9 mouse cellular contexts compared by ENCODE assay signal in the genomic region with DNA sequence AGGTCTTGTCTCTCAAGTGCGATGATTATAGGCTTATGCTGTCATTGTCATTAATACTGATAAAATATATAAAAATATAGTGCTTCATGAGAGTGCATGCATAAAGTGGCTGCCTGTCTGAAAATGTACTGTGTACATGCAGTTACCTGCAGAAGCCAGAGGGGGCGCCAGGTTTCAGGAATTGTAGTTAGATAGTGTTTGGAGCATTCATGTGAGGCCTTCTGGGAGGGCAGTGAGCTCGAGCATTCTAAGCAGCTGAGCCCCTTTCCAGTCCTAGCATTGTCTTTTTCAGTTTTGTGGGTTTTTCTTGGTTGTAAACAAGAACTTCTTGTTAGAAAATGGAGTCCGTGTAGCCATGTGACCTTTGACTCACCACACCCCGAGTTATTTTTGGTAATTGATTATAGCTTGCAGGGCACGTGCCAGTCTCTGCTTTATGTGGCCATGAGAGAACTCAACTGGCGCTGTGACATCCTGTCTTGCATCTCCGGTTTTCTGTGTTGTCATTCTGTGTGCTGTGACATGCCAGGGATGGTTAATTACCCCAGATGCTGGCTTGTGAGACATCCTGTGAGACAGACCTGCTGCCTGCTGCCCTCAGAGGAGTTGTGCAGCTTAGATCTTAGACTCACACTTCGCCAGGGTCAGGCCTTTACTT. TPM values are rescaled to one million over a fixed set of nuclear protein-coding genes. Genes with fewer than 3 reads are reported as not detected.
DNase-seq lines count a peak whose midpoint lies in the region; ATAC-seq and TF ChIP-seq lines count a peak whose summit lies in the region.
"Had no signal": no experiment of that assay in that cellular context is flagged by ENCODE, and none has a peak within 500 bp of the region (broad histone marks: within the 10 kb centered on the region; RNA-seq: fewer than 3 reads in every experiment).

No protein-coding gene starts in this region.

- no peak overlapping the region for H3K4me3 ChIP-seq in heart, postnatal 0 days (ENCODE audit: low read depth, low read length)
- no peak overlapping the region for H3K4me3 ChIP-seq in testis, adult 2 months (ENCODE audit: control insufficient read depth, low read depth, low read length)
- no peak overlapping the region for H3K4me3 ChIP-seq in embryonic facial prominence, embryonic 10.5 days
- H3K4me3 ChIP-seq: embryonic facial prominence, embryonic 15.5 days had no signal

- ATAC-seq in heart, postnatal 0 days (ENCODE audit: insufficient read depth, low read depth): no peak
- ATAC-seq in frontal cortex, adult (ENCODE audit: low TSS enrichment): no peak

- peaks cover 89% of the 10 kb centered on the region for H3K36me3 ChIP-seq in heart, postnatal 0 days (replicated peaks; ENCODE audit: control insufficient read depth, insufficient read depth, low read length)
- no peaks in the 10 kb centered on the region for H3K36me3 ChIP-seq in testis, adult 2 months (ENCODE audit: control insufficient read depth, insufficient read depth, low read length)
- peaks cover 94% of the 10 kb centered on the region for H3K36me3 ChIP-seq in embryonic facial prominence, embryonic 10.5 days (replicated peaks)

- H3K4me1 ChIP-seq in heart, postnatal 0 days (ENCODE audit: control insufficient read depth, insufficient read depth): no peaks in the 10 kb centered on the region
- H3K4me1 ChIP-seq in testis, adult 2 months (ENCODE audit: control insufficient read depth, insufficient read depth, low read length): no peaks in the 10 kb centered on the region
- no peaks in the 10 kb centered on the region for H3K4me1 ChIP-seq in embryonic facial prominence, embryonic 10.5 days
- H3K4me1 ChIP-seq: embryonic facial prominence, embryonic 15.5 days had no signal

- TF ChIP-seq POLR2A in testis, adult 2 months (IDR thresholded peaks at IDR 0.05; ENCODE audit: control insufficient read depth, low read depth, low read length): no peak

- DNase-seq in heart, postnatal 0 days (ENCODE audit: low spot score): peak; percentile 29
- no peak for DNase-seq in heart, adult 8-10 months (ENCODE audit: low spot score)
- DNase-seq in testis, postnatal 14 days (ENCODE audit: low spot score): no peak
- peak; percentile 40 for DNase-seq in embryonic facial prominence, embryonic 10.5 days (ENCODE audit: low spot score)
- peak; percentile 60 for DNase-seq in retina, postnatal 1 day
- DNase-seq in ovary, postnatal 36 days (ENCODE audit: low spot score): no peak

- H3K27me3 ChIP-seq in heart, postnatal 0 days (ENCODE audit: control insufficient read depth, insufficient read depth, low read length): no peaks in the 10 kb centered on the region
- no peaks in the 10 kb centered on the region for H3K27me3 ChIP-seq in testis, adult 2 months (ENCODE audit: control insufficient read depth, insufficient read depth, low read length)
- H3K27me3 ChIP-seq in embryonic facial prominence, embryonic 10.5 days (replicated peaks; ENCODE audit: low read depth, poor library complexity, severe bottlenecking): no peaks in the 10 kb centered on the region
- H3K27me3 ChIP-seq: embryonic facial prominence, embryonic 15.5 days had no signal

- no peaks in the 10 kb centered on the region for H3K9me3 ChIP-seq in heart, postnatal 0 days (replicated peaks; ENCODE audit: control insufficient read depth, low read length)
- H3K9me3 ChIP-seq in embryonic facial prominence, embryonic 10.5 days: no peaks in the 10 kb centered on the region
- H3K9me3 ChIP-seq: embryonic facial prominence, embryonic 15.5 days had no signal

- TF ChIP-seq CTCF in heart, postnatal 0 days (IDR thresholded peaks at IDR 0.05; ENCODE audit: low read depth): peak; percentile 58
- peak; percentile 40; the same call in 1 of the 2 replicates for TF ChIP-seq CTCF in testis, adult 2 months (IDR thresholded peaks at IDR 0.05; ENCODE audit: control insufficient read depth, insufficient read depth, insufficient replicate concordance, low read depth, low read length)

- no peak overlapping the region for H3K4me2 ChIP-seq in heart, postnatal 0 days (ENCODE audit: low read depth, low read length)
- H3K4me2 ChIP-seq: embryonic facial prominence, embryonic 15.5 days had no signal

- 60% methylated on average over 9 of the region's 9 CpGs for WGBS in heart, postnatal 0 days
- 75% methylated on average over 9 of the region's 9 CpGs for WGBS in embryonic facial prominence, embryonic 10.5 days

- no peak overlapping the region for H3K27ac ChIP-seq in heart, postnatal 0 days (ENCODE audit: low read depth)
- H3K27ac ChIP-seq in testis, adult 2 months (ENCODE audit: control insufficient read depth, insufficient read depth, low read depth, low read length): no peak overlapping the region
- no peak overlapping the region for H3K27ac ChIP-seq in embryonic facial prominence, embryonic 10.5 days (replicated peaks)
- H3K27ac ChIP-seq: embryonic facial prominence, embryonic 15.5 days had no signal

- TF ChIP-seq EP300 in heart, postnatal 0 days (IDR thresholded peaks at IDR 0.05; ENCODE audit: low read depth): no peak

- no peak overlapping the region for H3K9ac ChIP-seq in heart, postnatal 0 days (replicated peaks; ENCODE audit: low read depth, low read length)
- H3K9ac ChIP-seq: embryonic facial prominence, embryonic 15.5 days had no signal

RNA-seq across cellular contexts. Expression of gene Tcf25, which starts 11.5 kb away (rescaled TPM):
- 172 and 193 TPM in 2 replicates for total RNA-seq in heart, postnatal 0 days (2014; rRNA removed; ENCODE audit: low replicate concordance)
- 123 and 127 TPM in 2 replicates for polyA plus RNA-seq in heart, postnatal 0 days (2015; fragmentation: Nextera tagmentation; extraction: Ambion mirVana)
- total RNA-seq in heart, adult 8-10 months (2022): 100 to 1,000 TPM; 135 to 187 (median 158) TPM
- 39.4 and 41.8 TPM in 2 replicates for polyA plus RNA-seq in testis, adult 2 months (2012; rRNA removed)
- polyA plus RNA-seq in embryonic facial prominence, embryonic 10.5 days (2016; fragmentation: Nextera tagmentation; extraction: Ambion mirVana): 141 and 144 TPM in 2 replicates

RNA-seq across cellular contexts. Expression of gene Mc1r, which starts 21.9 kb away (rescaled TPM):
- total RNA-seq in heart, postnatal 0 days (2014; rRNA removed; ENCODE audit: low replicate concordance): not detected in 2 replicates
- polyA plus RNA-seq in heart, postnatal 0 days (2015; fragmentation: Nextera tagmentation; extraction: Ambion mirVana): not detected in 2 replicates
- total RNA-seq in heart, adult 8-10 months (2022): not detected
- 0.02 and 0.15 TPM in 2 replicates for polyA plus RNA-seq in testis, adult 2 months (2012; rRNA removed)
- not detected in 2 replicates for polyA plus RNA-seq in embryonic facial prominence, embryonic 10.5 days (2016; fragmentation: Nextera tagmentation; extraction: Ambion mirVana)

RNA-seq across cellular contexts. Expression of gene Tubb3, which starts 26.2 kb away (rescaled TPM):
- 1.8 and 6.1 TPM in 2 replicates for total RNA-seq in heart, postnatal 0 days (2014; rRNA removed; ENCODE audit: low replicate concordance)
- polyA plus RNA-seq in heart, postnatal 0 days (2015; fragmentation: Nextera tagmentation; extraction: Ambion mirVana): 0.40 and 1.3 TPM in 2 replicates
- under 1 TPM; 0.22 to 0.75 (median 0.35) TPM for total RNA-seq in heart, adult 8-10 months (2022)
- polyA plus RNA-seq in testis, adult 2 months (2012; rRNA removed): 43.5 and 48.7 TPM in 2 replicates
- polyA plus RNA-seq in embryonic facial prominence, embryonic 10.5 days (2016; fragmentation: Nextera tagmentation; extraction: Ambion mirVana): 223 and 230 TPM in 2 replicates

RNA-seq across cellular contexts. Expression of gene Def8, which starts 38.3 kb away (rescaled TPM):
- 35.6 and 91.5 TPM in 2 replicates for total RNA-seq in heart, postnatal 0 days (2014; rRNA removed; ENCODE audit: low replicate concordance)
- 28.3 and 30.9 TPM in 2 replicates for polyA plus RNA-seq in heart, postnatal 0 days (2015; fragmentation: Nextera tagmentation; extraction: Ambion mirVana)
- total RNA-seq in heart, adult 8-10 months (2022): 10 to 100 TPM; 64.0 to 74.9 (median 68.1) TPM
- polyA plus RNA-seq in testis, adult 2 months (2012; rRNA removed): 3.5 and 3.7 TPM in 2 replicates
- polyA plus RNA-seq in embryonic facial prominence, embryonic 10.5 days (2016; fragmentation: Nextera tagmentation; extraction: Ambion mirVana): 43.5 and 44.5 TPM in 2 replicates

RNA-seq across cellular contexts. Expression of gene Spire2, which starts 52.5 kb away (rescaled TPM):
- 0.15 and 1.2 TPM in 2 replicates for total RNA-seq in heart, postnatal 0 days (2014; rRNA removed; ENCODE audit: low replicate concordance)
- polyA plus RNA-seq in heart, postnatal 0 days (2015; fragmentation: Nextera tagmentation; extraction: Ambion mirVana): 0.23 and 0.40 TPM in 2 replicates
- under 1 TPM in 2 of 4 experiments, not detected in 2; 0.16 to 0.22 TPM for total RNA-seq in heart, adult 8-10 months (2022)
- 26.0 and 27.4 TPM in 2 replicates for polyA plus RNA-seq in testis, adult 2 months (2012; rRNA removed)
- 4.3 and 5.8 TPM in 2 replicates for polyA plus RNA-seq in embryonic facial prominence, embryonic 10.5 days (2016; fragmentation: Nextera tagmentation; extraction: Ambion mirVana)

Comparison
In these comparisons a context has a peak if more than half of its experiments do, and no peak if none do; other contexts are left out.
1. DNase-seq: peak in heart, postnatal 0 days (single experiment), embryonic facial prominence, embryonic 10.5 days (single experiment) and retina, postnatal 1 day (single experiment); none in heart, adult 8-10 months (single experiment), testis, postnatal 14 days (single experiment) and ovary, postnatal 36 days (single experiment).
2. RNA of gene Tubb3, which starts 26.2 kb away (polyA plus RNA-seq): 223 to 230 TPM in embryonic facial prominence, embryonic 10.5 days and 43.5 to 48.7 TPM in testis, adult 2 months; 0.40 to 1.3 TPM in heart, postnatal 0 days; every median in the first group is over 10 times any median in the second.